Mouse (Mus musculus): ENCODE measurements around the gene Adamts10.

- no peak for TF ChIP-seq CTCF (conservative IDR thresholded peaks at IDR 0.05; ENCODE audit: low read length)
- no peak for TF ChIP-seq NANOG (IDR thresholded peaks at IDR 0.05; ENCODE audit: borderline replicate concordance, low read length)
Measured at GRCm38 (mm10) chr17:33552113-33552512, 28.1 kb downstream of the Adamts10 start.

Data from E14TG2a.4 (cell line).